Mouse (Mus musculus) monocyte, adult 2 months (primary cell): ENCODE measurements around the gene Gm5678.

Experiments used
- DNase-seq, 2 experiments: peaks; one replicate each; pipeline ENCODE4 v3.0.0; 2022; ENCODE audit warnings: low spot score in 2 of 2, low read depth in 1 of 2

Gm5678 gene

DNA sequence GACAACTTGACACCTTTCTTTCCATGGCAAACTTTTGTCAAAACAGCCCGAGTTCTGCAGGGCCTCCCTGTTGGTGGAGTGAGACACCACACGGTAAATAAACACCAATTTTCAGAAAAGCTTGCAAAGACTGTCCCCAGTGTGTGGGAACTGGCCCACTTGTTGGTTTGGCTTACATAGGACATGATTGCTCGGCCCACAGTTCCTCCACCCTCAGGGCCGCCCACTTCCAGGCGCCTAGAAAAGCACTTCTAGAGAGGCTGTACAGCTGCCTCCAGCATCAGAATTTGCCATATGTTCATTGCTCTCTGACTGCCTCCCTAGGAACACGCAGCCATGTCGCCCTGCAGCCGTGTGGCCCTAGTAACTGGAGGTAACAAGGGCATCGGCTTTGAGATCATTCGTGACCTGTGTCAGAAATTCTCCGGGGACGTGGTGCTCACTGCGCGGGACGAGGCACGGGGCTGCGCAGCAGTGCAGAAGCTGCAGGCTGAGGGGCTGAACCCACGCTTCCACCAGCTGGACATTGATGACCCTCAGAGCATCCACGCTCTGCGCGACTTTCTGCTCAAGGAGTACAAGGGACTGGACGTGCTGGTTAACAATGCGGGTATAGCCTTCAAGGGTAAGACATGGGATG lies at the start of gene Gm5678:
Gene Gm5678, plus strand, starts transcription at position 337 of the 640 bp plus-strand sequence.
- DNase-seq, result no peak

DNA sequence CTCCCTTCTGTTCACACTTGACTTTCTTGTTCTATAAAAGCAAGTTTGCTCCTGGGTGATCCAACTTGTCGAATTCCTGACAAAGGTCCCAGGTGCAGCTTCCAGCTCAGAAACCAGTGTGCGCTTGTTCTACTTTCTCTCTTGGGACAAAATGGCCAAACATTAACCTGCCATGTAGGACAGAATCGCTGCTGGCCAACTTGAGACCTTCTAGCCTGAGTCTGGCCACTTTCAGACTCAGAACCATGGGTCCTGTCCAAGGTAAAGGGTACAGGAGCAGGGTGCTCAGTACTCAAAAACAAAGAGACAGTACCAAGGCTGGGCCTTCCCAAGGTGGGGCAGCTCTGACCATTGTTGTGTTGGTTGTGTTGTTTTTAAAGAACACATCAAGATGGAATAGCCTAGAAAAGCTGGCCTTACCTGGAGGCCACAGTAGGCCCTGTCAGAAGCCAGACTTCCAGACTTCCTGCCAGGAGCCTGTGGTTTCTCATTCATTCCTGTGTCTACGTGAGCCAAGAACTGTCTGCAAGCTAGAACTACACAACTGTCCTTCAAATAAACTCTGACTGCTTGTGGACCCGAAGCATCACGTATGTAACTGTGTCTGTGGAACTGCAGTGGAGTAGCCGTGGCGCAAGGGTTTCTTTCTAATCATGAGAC lies 49.4 kb upstream of the Gm5678 start:
- no peak for DNase-seq

- no peak for DNase-seq
These were observed 46.8 kb upstream of the Gm5678 start for GRCm38 (mm10) chr16:93581125-93581524.

- no peak for DNase-seq
These were observed 42.8 kb upstream of the Gm5678 start for GRCm38 (mm10) chr16:93584976-93585702.

DNA sequence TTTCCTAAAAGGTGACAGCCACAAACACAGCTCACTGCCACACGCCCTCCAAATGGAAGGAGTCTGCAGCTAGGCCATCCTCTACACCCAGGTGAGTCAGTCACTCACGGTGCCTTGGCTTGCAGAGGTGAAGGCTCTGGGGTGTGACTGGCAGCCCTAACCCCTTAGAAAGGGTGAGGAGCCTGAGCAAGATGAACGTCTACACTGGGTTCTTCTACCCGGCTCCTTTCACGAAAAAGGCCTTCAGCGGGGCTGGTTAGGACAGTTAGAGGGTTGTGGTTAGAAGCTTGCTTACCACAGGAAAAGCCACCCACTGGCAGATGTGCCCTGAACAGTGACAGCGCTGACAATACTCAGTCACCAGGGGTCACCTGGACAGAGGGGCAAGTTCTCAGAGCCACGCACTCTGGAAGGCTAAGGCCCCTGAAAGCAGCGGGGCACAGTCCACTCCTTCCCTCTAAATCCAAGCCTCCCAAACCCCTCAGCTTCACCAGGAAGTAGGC lies 42.1 kb upstream of the Gm5678 start:
- no peak for DNase-seq

- DNase-seq, result no peak
These were observed 41.5 kb upstream of the Gm5678 start for GRCm38 (mm10) chr16:93586382-93586781.

DNA sequence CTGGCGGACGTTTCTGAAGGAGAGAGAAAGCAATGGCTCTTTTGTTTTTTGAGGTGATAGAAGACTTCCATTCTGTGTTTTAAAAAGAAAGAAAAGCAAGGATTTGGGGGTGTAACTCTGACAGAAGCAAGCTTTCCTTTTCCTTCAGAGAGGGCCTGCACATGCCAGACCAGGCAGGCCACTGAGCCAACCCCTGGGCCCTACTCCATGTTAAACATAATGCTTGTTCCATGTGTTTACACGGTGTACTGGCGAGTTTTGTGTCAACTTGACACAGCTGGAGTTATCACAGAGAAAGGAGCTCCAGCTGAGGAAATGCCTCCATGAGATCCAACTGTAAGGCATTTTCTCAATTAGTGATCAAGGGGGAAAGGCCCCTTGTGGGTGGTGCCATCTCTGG lies 39.6 kb upstream of the Gm5678 start:
- DNase-seq, result no peak

DNA sequence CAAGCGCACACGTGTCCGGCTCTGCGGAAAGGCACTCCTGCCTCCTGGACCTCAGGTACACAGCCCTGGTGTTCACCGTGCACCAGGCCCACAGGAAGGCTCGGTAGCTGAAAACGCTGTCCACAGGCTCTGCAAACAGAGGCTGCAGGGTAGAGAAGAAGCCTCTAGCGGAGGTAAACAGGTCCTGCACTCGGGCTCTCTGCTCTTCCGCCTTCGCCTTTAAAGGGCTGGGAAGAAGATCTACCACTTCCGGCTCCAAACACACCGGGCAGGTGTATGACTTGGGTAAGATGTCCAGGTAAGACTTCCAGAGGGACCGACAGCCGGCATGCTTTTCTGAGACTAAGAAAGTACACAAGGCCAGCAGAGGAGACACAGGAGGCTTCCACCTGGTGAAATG lies 37.0 kb upstream of the Gm5678 start:
- DNase-seq, result no peak

DNA sequence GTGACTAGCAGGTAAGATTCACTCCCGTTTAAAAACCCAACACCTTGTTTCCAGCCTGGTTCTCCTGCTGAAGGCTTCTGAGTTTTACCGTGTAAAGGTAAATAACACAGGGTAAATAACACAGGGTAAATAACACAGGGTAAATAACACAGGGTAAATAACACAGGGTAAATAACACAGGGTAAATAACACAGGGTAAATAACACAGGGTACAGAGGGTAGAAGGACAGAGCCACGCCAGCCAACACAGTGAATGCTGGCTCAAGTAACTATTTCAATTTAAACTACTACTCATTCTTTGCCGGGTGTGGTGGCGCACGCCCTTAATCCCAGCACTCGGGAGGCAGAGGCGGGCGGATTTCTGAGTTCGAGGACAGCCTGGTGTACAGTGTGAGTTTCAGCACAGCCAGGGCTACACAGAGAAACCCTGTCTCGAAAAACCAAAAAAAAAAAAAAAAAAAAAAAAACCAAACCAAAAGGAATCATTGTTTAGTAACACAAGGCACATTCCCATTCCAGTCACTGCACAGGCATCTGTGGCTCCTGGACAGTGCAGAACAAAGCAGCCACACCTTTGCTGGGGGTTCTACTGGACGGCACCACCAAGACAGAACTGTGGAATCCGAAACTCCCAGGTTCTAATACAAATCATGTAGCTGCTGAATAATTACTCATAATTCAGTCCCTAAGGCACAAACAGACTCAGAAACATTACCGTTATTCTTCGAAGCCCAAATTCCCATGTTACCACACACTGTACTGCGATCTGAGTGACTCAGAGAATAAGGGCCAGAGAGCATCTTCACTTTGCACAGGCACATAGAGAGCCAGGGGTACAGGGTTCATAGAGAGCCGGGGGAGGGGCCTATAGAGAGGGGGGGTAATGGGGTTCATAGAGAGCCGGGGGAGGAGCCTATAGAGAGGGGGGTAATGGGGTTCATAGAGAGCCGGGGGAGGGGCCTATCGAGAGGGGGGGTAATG lies 36.2 kb upstream of the Gm5678 start:
- DNase-seq, result no peak

GRCm38 (mm10) chr16:93592711-93593110 lies 35.2 kb upstream of the Gm5678 start:
- DNase-seq, result no peak

DNA sequence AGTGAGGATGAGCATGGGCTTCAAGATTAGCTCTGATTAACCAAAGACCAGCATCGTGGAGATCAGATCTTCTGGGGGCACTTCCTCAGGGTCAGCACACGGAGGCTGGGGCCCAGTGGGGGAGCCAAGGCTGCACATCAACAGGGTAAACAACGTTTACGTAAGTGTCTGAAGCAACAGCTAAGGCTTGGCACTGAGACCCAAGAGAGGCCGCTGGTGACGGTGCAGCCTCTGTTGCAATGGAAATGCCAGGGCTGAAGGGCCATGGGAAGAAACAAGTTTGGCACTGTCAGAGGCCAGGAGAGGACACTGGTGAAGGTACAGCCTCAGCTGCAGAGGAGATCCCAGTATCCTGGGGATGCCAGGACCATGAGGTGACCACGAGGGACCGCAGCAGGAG lies 34.5 kb upstream of the Gm5678 start:
- no peak for DNase-seq

DNA sequence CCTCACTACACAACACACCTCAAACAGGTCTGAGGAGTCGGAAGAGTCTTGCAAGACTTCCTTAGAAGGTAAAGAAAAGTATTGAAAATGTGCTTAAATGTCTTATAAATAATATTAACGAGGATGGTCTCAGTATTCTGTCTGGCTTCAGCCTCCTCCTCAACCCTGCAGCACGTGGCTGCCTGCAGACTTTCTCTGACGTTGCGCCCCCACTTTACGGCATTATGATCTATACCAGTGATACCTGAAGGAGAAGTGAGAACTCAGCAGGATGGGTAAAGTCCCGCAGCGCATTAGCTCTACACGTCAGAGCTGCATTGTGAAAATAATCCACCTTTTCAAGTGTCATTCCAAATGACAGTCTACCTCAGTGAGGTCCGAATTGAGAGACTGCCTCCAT lies 33.4 kb upstream of the Gm5678 start:
- DNase-seq, result no peak

- no peak for DNase-seq
These were observed 32.1 kb upstream of the Gm5678 start for GRCm38 (mm10) chr16:93595766-93596165.

- no peak for DNase-seq
These were observed 31.1 kb upstream of the Gm5678 start for GRCm38 (mm10) chr16:93596807-93597206.

GRCm38 (mm10) chr16:93597551-93597950 lies 30.3 kb upstream of the Gm5678 start:
- DNase-seq, result no peak

GRCm38 (mm10) chr16:93599461-93599860 lies 28.4 kb upstream of the Gm5678 start:
- DNase-seq, result no peak

DNA sequence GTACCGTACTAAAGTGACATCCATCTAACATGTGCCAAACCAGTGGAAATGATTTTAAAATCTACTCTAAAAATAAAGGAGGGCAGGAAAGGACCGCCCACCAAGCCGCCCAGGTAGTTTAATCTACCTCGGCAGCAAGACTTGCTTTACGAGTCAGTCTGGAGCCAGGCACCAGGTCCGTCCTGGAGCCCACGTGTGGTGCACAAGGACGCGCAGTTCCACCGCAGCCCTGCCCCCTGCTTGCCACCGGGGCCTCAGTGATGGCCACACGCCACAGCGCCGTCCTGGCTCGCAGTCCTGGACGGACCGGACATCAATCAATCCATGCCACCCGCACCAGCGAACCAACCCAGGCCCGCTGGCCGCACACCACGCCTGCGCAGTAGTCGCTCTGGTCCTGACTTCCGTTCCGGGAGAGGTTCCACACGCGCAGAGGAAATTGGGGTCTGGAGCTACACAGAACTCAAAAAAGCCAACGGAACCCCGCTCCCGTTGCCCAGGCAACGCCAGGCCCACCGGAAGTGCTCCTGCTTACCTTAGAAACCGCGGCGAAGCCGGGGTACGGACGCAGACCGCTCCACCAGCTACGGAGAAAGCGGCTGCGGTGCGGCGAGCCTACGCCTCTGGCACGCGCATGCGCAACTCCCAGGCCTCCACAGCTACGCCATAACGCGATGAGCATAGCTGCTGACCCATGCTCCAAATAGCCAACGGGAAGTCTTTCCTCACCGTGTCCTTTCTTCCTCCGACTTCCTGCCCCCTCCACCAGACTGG lies 24.3 kb upstream of the Gm5678 start, which contains the start of gene Setd4:
Gene Setd4, minus strand, starts transcription at position 625 of the 774 bp plus-strand sequence.
- DNase-seq, result peak; percentile 50 to 82

- DNase-seq, result no peak
These were observed 23.4 kb upstream of the Gm5678 start for GRCm38 (mm10) chr16:93604481-93604969.

DNA sequence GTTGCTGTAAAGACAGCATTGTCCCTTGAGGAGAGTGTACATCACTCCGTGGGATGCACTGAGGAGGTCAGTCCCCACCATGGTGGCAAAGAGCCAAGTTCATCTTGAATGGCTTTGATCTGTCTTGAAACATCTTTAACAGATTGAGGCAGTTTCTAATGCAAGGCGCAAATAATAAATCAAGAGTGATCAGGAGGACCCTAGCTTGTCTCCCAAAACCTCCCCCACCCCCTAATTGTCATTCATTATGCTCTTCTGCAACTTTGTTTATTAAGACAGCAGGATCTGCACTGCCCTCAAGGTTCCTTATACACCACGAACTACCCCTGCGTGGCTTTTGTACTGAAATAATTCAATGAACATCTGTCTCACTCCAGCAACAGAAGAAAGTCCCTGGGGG lies 22.3 kb upstream of the Gm5678 start, which contains the start of gene Cbr1:
Gene Cbr1, plus strand, starts transcription at position 301 of the 400 bp plus-strand sequence.
- DNase-seq, result no peak

GRCm38 (mm10) chr16:93606146-93606545 lies 21.8 kb upstream of the Gm5678 start:
- DNase-seq, result no peak
